Mouse (Mus musculus) Patski (cell line): Measurements from ENCODE around the gene Nebl. TPM values are rescaled to one million over a fixed set of nuclear protein-coding genes. Genes with fewer than 3 reads are reported as not detected.

ENCODE experiments used
- ATAC-seq: fragments of 100-300 bp; one replicate; pipeline ENCODE4 v1.8.0; 2021
- CTCF ChIA-PET: fragments of 350-600 bp; sonication (Branson Sonifier 250); formaldehyde crosslinking; loops from one replicate; lab custom pipeline; 2022; ENCODE audit warnings: inconsistent platforms; lab: Charles Lee
- POLR2A ChIA-PET: fragments of 350-600 bp; sonication (Branson Sonifier 250); formaldehyde crosslinking; loops from one replicate; lab custom pipeline; 2022; ENCODE audit warnings: antibody characterized with exemption, inconsistent platforms; lab: Charles Lee
- DNase-seq: peaks from one replicate; pipeline ENCODE4 v3.0.0-alpha.2; 2011; ENCODE audit warnings: low read depth, low spot score
- H3K27me3 ChIP-seq: fragments of 371-371 bp; one replicate; pipeline ENCODE4 v1.5.1; 2021
- CTCF ChIP-seq: fragments of 100-300 bp; IDR thresholded peaks from one replicate; pipeline ENCODE4 v1.5.1; 2021
- in situ Hi-C: fragments of 300-500 bp; cut with MboI; formaldehyde crosslinking; loops from 3 replicates; pipeline ENCODE4 v1.11.1; 2018; ENCODE audit warnings: low pct_unique_long_range_greater_than_20kb, mixed read lengths
- polyA plus RNA-seq: library from polyadenylated mRNA; unstranded; gene quantifications from one replicate; pipeline ENCODE4 v1.2.3, GENCODE M21; 2021

Nebl gene
- polyA plus RNA-seq, 1 experiment from 2014 or later = 0.33 TPM

GRCm38 (mm10) chr2:17640861-17641260 is 90.4 kb downstream of the Nebl start:
- ChIA-PET POLR2A (no interaction called here), CTCF (no interaction called here)
- TF ChIP-seq CTCF = no peak
- ATAC-seq = no peak
- no peak for DNase-seq
- in situ Hi-C loops = loop anchor here (5.0 to 25.0 kb wide), 4 partner anchors 201 to 571 kb away; no protein-coding TSS in a partner anchor
- peaks cover 10% of the 10 kb centered on the region for H3K27me3 ChIP-seq

DNA sequence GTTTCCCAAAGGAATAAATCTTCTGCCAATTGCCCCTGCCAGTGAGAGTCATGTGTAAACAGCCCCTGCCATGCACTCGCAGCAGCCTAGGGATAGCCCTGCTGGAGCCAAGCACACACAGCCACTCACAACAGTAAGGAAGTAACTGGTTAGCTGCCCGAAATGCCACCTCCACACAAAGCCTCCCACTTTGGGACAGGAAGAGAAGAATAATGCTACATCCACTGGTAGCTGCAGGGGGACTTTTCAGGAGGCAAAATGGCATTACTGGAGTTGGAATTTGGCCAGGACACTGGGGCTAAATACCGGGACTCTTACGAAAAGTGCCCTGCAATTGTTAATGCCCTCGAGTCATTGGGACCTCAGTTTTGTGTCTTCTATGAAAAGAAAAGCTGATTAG is 92.6 kb downstream of the Nebl start:
- ChIA-PET CTCF (no interaction called here), POLR2A (no interaction called here)
- no peak for ATAC-seq
- DNase-seq = no peak
- in situ Hi-C loops = loop anchor here (25.0 kb wide), 2 partner anchors 374 to 574 kb away; no protein-coding TSS in a partner anchor
- H3K27me3 ChIP-seq = peaks cover 10% of the 10 kb centered on the region
- TF ChIP-seq CTCF = no peak

GRCm38 (mm10) chr2:17623931-17624330 is 107.3 kb downstream of the Nebl start:
- no peak for TF ChIP-seq CTCF
- in situ Hi-C loops = no loop called here
- ATAC-seq (no peak), DNase-seq (no peak)
- CTCF ChIA-PET = no interaction called here
- no peaks in the 10 kb centered on the region for H3K27me3 ChIP-seq
- POLR2A ChIA-PET = no interaction called here

- no peak for TF ChIP-seq CTCF
- POLR2A ChIA-PET = no interaction called here
- DNase-seq (no peak), ATAC-seq (no peak)
- CTCF ChIA-PET = interaction anchor here (1.0 kb wide), 1 partner anchor 11 kb away, joined by 3 read pairs; no protein-coding TSS in a partner anchor
- in situ Hi-C loops = no loop called here
- no peaks in the 10 kb centered on the region for H3K27me3 ChIP-seq
Measured at GRCm38 (mm10) chr2:17610259-17610658, 121.0 kb downstream of the Nebl start.

GRCm38 (mm10) chr2:17603573-17603972 is 127.7 kb downstream of the Nebl start:
- no peak for TF ChIP-seq CTCF
- CTCF ChIA-PET = no interaction called here
- DNase-seq (no peak), ATAC-seq (no peak)
- POLR2A ChIA-PET = no interaction called here
- in situ Hi-C loops = no loop called here
- peaks cover 3% of the 10 kb centered on the region for H3K27me3 ChIP-seq

DNA sequence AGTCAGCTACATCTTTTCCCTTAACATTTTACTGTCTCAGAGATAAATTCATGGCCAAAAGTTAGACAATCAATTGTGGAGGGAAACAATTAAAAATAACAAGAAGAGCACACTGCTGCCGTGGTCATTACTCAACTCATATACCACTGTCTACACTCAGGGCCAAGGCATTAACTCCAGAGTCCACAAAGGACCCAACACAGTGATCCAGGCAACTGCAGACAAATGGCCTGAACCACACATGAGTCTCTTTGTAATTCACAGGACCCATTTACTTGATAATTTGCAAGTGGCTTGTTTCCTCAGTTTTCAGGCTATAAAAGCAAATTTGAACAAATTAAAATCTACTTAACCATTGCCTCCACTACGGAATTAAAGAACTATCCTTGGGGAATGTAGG is 130.6 kb downstream of the Nebl start:
- DNase-seq (no peak), ATAC-seq (no peak)
- in situ Hi-C loops = no loop called here
- TF ChIP-seq CTCF = no peak
- CTCF ChIA-PET = interaction anchor here (1.3 kb wide), 1 partner anchor 41 kb away, joined by 3 read pairs; no protein-coding TSS in a partner anchor
- H3K27me3 ChIP-seq = peaks cover 3% of the 10 kb centered on the region
- POLR2A ChIA-PET = no interaction called here

DNA sequence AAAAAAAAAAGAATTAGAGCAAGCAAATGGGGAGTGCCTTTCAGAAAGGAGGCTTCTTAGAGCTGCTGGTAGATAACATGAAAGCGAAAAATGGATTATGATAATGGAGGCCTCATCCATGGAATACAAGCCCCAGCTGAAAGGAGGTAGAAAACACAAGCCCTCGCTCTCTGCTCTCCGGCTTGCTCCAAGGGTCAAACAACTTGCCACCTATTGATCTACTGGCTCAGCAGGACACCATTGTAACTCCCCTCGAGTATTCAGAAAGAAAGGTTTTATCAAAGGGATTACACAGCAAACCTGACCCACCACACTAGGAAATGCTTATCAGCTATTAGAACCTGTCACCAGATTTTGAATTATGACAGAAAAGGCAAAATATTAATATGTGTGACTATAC is 131.4 kb downstream of the Nebl start:
- no peak for TF ChIP-seq CTCF
- peaks cover 3% of the 10 kb centered on the region for H3K27me3 ChIP-seq
- POLR2A ChIA-PET = no interaction called here
- DNase-seq = no peak
- CTCF ChIA-PET = interaction anchor here (1.3 kb wide), 1 partner anchor 41 kb away, joined by 3 read pairs; no protein-coding TSS in a partner anchor
- in situ Hi-C loops = no loop called here
- ATAC-seq = no peak

- H3K27me3 ChIP-seq = peaks cover 3% of the 10 kb centered on the region
- in situ Hi-C loops = no loop called here
- ChIA-PET CTCF (no interaction called here), POLR2A (no interaction called here)
- no peak for DNase-seq
- no peak for TF ChIP-seq CTCF
- ATAC-seq = no peak
Measured at GRCm38 (mm10) chr2:17597932-17598331, 133.3 kb downstream of the Nebl start.

- in situ Hi-C loops = no loop called here
- no peak for TF ChIP-seq CTCF
- ATAC-seq = no peak
- ChIA-PET CTCF (no interaction called here), POLR2A (no interaction called here)
- no peaks in the 10 kb centered on the region for H3K27me3 ChIP-seq
- DNase-seq = no peak
Measured at GRCm38 (mm10) chr2:17589669-17590068, 141.6 kb downstream of the Nebl start.

GRCm38 (mm10) chr2:17585329-17585992 is 145.8 kb downstream of the Nebl start:
- no peak for TF ChIP-seq CTCF

GRCm38 (mm10) chr2:17575648-17576047 is 155.6 kb downstream of the Nebl start:
- in situ Hi-C loops = no loop called here
- POLR2A ChIA-PET = no interaction called here
- TF ChIP-seq CTCF = no peak
- DNase-seq (no peak), ATAC-seq (no peak)
- no peaks in the 10 kb centered on the region for H3K27me3 ChIP-seq
- CTCF ChIA-PET = no interaction called here

More at GRCm38 (mm10) chr2:17585329-17585992, 145.8 kb downstream of the Nebl start:
- CTCF ChIA-PET = interaction anchor here (1.7 kb wide), 1 partner anchor 11 kb away, joined by 4 read pairs; no protein-coding TSS in a partner anchor
- ATAC-seq = no peak
- no peak for DNase-seq
- POLR2A ChIA-PET = interaction anchor here (0.7 kb wide), 1 partner anchor 1737 kb away, joined by 4 read pairs; no protein-coding TSS in a partner anchor
- H3K27me3 ChIP-seq = no peaks in the 10 kb centered on the region
- in situ Hi-C loops = no loop called here
